Mouse (Mus musculus): ENCODE results near the gene Rptor. TPM values are rescaled to one million over a fixed set of nuclear protein-coding genes. Genes with fewer than 3 reads are reported as not detected.
A peak's percentile ranks its signal among the peaks of the same experiment; 100 is the strongest.

The Rptor gene
- polyA plus RNA-seq, 1 experiment from 2014 or later, result 18.6 TPM

DNA sequence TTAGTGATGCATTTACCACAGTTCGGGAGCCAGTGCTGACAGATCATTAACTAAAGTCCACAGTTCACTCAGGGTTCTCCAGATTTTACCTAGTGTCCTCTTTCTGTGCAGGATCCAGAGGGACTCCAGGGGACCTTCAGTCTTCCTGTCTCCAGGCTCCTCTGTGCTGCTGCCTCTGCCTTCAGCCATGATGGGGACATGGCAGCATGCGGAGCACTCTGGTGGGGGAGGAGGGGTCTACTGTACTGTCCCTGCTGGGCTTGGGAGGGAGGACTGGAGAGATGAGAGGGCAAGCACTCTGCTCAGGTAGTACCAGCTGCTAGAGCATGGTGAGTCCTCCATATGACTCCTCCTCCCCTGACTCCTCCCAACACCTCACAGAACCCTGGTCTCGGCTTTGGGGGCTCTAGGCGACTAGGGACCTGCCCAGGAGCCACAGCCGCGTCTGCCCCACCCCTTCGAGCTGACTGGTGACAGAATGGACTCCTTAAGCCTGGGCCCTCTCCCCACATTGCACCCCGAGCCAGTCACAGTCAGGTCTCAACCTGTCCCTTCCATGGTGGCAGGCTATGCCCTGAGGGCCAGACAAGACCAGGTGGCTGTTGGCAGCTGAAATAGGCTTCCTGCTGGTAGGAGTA is 336.5 kb downstream of the Rptor start:
- Histone ChIP-seq H3K27ac (no peak overlapping the region), H3K4me3 (ENCODE audit: inconsistent target) (no peak overlapping the region), H3K79me2 (ENCODE audit: inconsistent target) (peaks cover 8% of the 10 kb centered on the region), H3K36me3 (ENCODE audit: inconsistent target) (no peaks in the 10 kb centered on the region)
- 89% methylated on average over 8 of the region's 8 CpGs for WGBS (ENCODE audit: missing documents)

DNA sequence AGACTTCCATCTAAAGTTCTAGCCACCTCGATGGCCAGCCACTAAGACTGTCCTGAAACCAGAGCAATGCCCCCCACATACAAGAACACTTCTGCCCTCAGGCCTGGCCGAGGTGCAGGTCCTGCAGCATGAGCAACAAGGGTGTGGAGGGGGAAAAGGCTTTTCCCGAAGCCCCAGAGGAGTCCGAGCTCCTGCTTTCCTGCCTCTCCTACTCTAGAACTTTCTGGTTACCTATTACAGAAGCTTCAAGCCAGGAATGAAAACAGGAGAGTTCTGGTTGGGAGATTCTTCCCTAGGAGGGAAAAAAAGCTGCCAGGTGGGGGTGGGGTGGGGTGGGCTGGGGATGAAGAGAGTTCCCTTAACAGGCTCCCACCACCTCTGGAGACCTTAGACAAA is 337.0 kb downstream of the Rptor start:
- Histone ChIP-seq H3K79me2 (ENCODE audit: inconsistent target) (peaks cover 13% of the 10 kb centered on the region), H3K4me3 (ENCODE audit: inconsistent target) (no peak overlapping the region), H3K36me3 (ENCODE audit: inconsistent target) (no peaks in the 10 kb centered on the region), H3K27ac (no peak overlapping the region)
- WGBS (ENCODE audit: missing documents), result 91% methylated on average over 4 of the region's 4 CpGs

DNA sequence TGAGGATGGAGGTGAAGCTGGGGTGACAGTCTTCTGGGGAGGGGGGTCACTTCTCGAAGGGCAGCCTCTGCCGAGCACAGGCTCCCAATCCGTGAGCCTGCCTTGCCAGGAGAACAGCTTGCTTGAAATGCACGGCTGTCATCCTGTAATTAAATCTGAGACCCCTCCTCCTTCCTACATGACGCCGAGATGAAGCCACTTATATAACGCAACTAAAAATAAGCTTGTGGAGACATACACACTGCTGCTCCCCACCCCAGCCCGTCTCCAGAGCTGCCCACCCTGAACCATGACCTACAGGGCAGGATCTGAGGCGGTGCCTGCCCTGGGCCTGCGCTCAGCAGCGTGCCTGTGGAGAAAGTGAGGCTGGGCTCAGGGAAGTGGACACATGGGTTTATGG is 337.4 kb downstream of the Rptor start:
- 93% methylated on average over 11 of the region's 11 CpGs for WGBS (ENCODE audit: missing documents)
- Histone ChIP-seq H3K27ac (no peak overlapping the region), H3K79me2 (ENCODE audit: inconsistent target) (peaks cover 18% of the 10 kb centered on the region), H3K36me3 (ENCODE audit: inconsistent target) (no peaks in the 10 kb centered on the region), H3K4me3 (ENCODE audit: inconsistent target) (no peak overlapping the region)

DNA sequence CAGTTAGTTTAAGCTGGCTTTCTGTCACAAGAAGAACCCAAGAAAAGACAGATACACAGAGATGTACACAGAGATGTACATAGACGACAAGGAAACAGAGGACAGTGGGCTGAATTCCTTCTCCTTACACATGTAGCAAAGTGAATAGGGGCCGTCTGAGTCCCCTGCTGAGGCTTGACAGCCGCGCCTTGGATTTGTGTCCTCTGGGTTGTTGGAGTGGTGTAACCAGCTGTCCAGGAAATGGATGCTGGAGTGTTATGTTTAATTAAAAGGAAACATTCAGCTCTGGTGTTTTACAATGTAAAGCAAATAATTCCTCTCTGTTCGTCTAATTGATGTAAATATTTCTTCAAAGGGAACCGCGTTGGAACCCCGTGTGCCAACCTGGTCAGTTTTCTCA is 339.1 kb downstream of the Rptor start:
- WGBS (ENCODE audit: missing documents), result 55% methylated on average over 8 of the region's 8 CpGs
- no peak overlapping the region for H3K27ac ChIP-seq

DNA sequence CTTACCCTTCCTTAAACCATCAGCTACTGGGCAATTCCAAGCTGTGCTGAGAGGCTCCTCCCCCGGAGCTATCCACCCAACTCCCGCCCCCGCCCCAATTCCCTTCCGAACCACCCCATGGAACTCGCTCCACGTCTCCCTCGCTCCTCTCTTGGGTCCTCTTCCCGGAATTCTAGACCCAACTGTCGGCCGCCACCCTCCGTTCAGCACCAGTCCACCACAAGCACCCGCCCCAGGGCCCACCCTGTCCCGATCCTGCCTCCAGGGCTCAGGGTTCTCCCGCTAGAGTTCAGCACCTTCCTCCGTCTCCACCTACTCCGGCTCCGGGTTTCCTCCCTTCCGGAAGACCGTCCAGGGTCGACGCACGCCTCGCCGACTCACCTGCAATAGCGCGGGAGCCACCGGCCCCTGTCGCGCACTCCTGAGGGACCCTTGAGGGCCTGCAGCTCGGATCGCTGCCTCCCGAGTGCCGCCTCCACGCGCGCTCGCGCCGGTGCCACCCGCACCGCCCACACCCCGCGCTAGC is 339.6 kb downstream of the Rptor start:
- Histone ChIP-seq H3K79me2 (ENCODE audit: inconsistent target) (peaks cover 39% of the 10 kb centered on the region), H3K27ac (no peak overlapping the region), H3K4me3 (ENCODE audit: inconsistent target) (peak overlapping the region; percentile 33), H3K36me3 (ENCODE audit: inconsistent target) (no peaks in the 10 kb centered on the region)
- WGBS (ENCODE audit: missing documents), result 2% methylated on average over 41 of the region's 43 CpGs

More for the DNA sequence above, 339.1 kb downstream of the Rptor start:
- no peaks in the 10 kb centered on the region for H3K36me3 ChIP-seq (ENCODE audit: inconsistent target)
- H3K4me3 ChIP-seq (ENCODE audit: inconsistent target), result peak overlapping the region; percentile 33
- peaks cover 34% of the 10 kb centered on the region for H3K79me2 ChIP-seq (ENCODE audit: inconsistent target)

DNA sequence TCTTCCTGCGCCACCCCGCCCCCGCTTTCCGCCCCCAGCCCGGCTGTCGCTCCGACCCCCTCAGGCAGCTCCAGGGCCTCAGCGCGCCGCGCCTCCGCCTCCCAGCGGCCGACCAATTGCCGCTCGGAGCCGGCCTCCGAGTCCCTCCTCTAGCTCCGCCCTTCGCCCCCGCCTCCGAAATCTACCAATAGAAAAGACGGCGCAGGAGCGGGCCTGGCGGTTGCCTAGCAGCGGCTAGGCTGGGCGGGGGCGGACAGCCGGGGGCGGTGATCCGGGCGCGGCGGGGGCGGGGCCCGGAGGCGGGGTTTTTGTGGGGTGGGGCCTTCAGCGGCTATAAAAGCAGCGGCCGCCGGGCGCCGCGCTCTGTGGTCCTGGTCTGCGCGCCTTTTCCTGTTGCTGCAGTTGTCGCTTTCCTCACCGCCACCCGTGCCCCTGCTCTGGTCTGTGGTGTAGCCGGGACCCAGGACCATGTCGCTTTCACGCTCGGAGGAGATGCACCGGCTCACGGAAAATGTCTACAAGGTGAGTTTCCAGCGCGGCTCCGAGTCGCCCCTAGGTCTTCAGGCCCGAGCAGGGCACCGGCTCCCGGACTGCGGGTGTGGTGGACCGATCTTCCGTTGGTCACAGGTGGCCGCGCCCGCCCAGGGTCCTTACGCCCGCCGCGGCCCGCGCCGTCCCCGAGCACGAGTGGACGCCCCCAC is 340.2 kb downstream of the Rptor start, which contains the start of gene Baiap2:
TSS of gene Baiap2 (plus strand) at position 37 of the 701 bp plus-strand sequence.
- WGBS (ENCODE audit: missing documents), result 1% methylated on average over 70 of the region's 79 CpGs
- Histone ChIP-seq H3K36me3 (ENCODE audit: inconsistent target) (no peaks in the 10 kb centered on the region), H3K79me2 (ENCODE audit: inconsistent target) (peaks cover 45% of the 10 kb centered on the region), H3K27ac (no peak within 1 kb of the TSS), H3K4me3 (ENCODE audit: inconsistent target) (peak within 1 kb of the TSS; percentile 41)

DNA sequence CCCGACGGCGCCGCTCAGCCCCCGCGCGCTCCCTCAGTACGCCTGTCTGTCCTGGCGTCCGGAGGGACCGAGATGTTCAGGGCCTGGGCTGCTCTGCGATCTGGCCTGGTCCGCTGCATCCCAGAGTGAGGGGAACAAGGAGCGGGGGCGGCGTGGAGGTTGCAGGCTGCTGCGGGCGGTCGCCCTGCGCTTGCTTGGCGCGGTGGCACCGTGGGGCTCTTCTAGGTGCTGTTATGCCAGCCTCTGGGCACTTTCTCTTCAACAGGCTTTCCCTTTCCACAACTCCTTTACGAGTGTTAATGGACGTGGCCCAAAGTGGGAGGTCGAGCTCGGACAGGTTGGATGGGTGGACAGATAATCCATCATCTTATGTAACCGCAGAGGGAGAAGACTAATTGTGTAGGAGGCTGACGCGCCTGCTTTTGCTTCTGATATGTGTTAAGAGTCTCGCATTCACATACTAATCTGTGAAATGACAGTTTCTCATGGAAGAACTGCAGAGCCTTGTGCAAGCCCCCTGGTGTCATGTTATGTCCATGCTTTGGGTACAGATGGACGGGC is 340.8 kb downstream of the Rptor start:
- Histone ChIP-seq H3K36me3 (ENCODE audit: inconsistent target) (no peaks in the 10 kb centered on the region), H3K27ac (no peak overlapping the region), H3K79me2 (ENCODE audit: inconsistent target) (peaks cover 51% of the 10 kb centered on the region), H3K4me3 (ENCODE audit: inconsistent target) (peak overlapping the region; percentile 41)
- WGBS (ENCODE audit: missing documents), result 2% methylated on average over 30 of the region's 32 CpGs

DNA sequence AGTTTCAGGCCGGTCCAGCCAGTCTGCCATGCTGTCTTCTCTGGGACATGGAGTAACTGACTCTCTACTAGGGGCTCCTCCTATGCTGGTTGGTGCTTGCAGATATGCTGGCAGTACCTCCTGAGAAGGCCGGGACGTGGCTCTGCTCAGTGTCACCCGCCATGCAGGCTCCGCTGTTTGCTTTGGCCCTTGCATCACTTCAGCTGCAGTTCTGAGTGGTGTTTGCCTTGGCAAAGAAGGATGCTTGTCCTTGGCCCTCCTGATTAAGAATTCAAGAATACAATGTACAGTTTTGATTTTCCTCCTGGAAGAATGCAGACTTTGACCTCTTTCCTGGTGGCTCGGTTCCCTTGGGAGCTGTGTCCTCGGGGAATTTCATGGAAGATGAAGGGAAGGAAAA is 342.6 kb downstream of the Rptor start:
- Histone ChIP-seq H3K79me2 (ENCODE audit: inconsistent target) (peaks cover 70% of the 10 kb centered on the region), H3K36me3 (ENCODE audit: inconsistent target) (no peaks in the 10 kb centered on the region), H3K27ac (0 out of 2 replicates have a peak overlapping the region, but pooled peaks have one; percentile 8), H3K4me3 (ENCODE audit: inconsistent target) (no peak overlapping the region)
- 90% methylated on average over 4 of the region's 7 CpGs for WGBS (ENCODE audit: missing documents)

DNA sequence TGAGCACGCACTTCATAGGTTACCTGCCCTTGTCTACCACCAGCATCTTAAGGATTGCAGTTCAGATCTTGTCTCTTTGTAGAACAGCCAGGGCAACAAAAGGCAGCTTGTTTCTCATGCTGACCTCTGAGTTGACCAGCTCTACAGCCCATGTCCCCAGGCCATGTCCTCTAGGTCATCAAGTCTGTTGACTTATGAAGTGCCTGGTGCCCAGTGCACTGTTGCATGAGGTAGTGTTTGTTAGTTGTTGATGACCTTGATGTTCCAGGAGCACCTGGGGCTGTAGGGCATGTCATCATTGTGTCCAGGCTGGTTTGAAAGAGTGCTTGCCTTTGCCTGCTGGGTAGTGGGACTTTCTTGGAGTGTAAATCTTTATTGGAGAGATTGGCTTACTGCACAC is 344.7 kb downstream of the Rptor start:
- Histone ChIP-seq H3K79me2 (ENCODE audit: inconsistent target) (peaks cover 90% of the 10 kb centered on the region), H3K27ac (no peak overlapping the region), H3K36me3 (ENCODE audit: inconsistent target) (no peaks in the 10 kb centered on the region), H3K4me3 (ENCODE audit: inconsistent target) (no peak overlapping the region)
- 100% methylated on average over 1 of the region's 1 CpGs for WGBS (ENCODE audit: missing documents)

DNA sequence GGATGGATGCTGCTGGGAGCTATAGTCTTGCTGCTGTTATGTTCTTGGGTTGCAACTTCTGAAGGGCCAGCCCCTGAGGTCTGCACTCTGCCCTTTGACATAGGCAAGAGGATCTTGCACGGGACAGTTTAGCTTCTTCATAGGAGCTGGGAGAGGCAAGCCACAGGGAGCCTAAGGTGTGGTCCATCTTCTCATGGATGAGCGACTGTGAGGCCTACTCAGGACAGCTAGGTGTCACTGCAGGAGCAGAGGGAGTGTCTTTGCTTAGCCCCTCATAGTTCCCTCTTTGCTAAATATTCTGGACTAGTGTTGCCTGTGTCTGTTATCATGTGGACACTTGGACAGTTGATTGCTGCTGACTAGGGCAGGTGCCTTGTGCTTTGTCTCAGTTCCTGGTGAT is 345.2 kb downstream of the Rptor start:
- Histone ChIP-seq H3K4me3 (ENCODE audit: inconsistent target) (no peak overlapping the region), H3K27ac (no peak overlapping the region), H3K36me3 (ENCODE audit: inconsistent target) (no peaks in the 10 kb centered on the region), H3K79me2 (ENCODE audit: inconsistent target) (peaks cover 95% of the 10 kb centered on the region)
- 82% methylated on average over 2 of the region's 2 CpGs for WGBS (ENCODE audit: missing documents)

DNA sequence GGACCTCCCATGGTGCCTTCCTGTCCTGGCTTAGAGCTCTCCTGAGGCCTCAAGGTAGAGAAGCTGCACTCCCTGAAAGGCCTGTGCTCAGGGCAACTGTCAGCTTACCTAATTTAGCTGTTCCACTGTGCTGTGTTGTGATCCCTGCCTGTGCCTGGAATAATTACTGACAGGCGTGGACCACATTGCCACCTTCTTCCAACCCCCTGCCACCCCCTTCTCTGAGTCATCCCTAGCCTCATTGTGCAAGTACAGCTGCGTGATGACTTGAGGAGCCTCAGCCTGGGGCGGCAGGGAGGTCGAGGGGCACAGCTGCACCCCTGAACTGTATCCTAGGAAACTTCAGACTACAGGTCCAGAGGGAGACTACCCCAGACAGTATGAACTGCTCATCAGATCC is 345.6 kb downstream of the Rptor start:
- Histone ChIP-seq H3K36me3 (ENCODE audit: inconsistent target) (no peaks in the 10 kb centered on the region), H3K4me3 (ENCODE audit: inconsistent target) (no peak overlapping the region), H3K27ac (no peak overlapping the region), H3K79me2 (ENCODE audit: inconsistent target) (peaks cover 99% of the 10 kb centered on the region)
- WGBS (ENCODE audit: missing documents), result 44% methylated on average over 4 of the region's 4 CpGs

DNA sequence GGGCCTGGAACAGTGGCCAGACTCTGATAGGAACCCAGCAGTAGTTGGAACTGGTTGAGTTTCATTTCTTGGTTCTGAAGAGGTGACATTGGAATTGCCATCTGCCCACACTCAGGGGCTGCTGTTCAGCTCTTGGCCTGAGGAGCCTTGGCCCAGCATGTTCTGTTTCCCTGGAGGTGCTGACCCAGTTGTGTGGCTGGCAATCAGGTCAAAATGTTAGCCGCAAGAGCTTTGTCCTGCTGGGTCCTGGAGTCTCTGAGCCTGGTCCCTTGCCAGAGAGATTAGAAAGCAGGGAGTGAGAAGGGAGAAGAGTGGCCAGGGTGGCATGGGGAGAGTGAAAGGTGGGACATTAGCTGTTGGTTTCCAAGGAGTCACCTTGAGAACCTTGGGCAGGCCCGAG is 346.1 kb downstream of the Rptor start:
- no peaks in the 10 kb centered on the region for H3K36me3 ChIP-seq (ENCODE audit: inconsistent target)
- no peak overlapping the region for H3K27ac ChIP-seq

More for the DNA sequence above, 346.1 kb downstream of the Rptor start:
- no peak overlapping the region for H3K4me3 ChIP-seq (ENCODE audit: inconsistent target)
- peaks cover 100% of the 10 kb centered on the region for H3K79me2 ChIP-seq (ENCODE audit: inconsistent target)
- WGBS (ENCODE audit: missing documents), result 86% methylated on average over 2 of the region's 2 CpGs

Measured in macrophage (primary cell).